Mouse (Mus musculus) limb, embryonic 14.5 days (tissue): ENCODE measurements around the gene Slc44a5. TPM values are rescaled to one million over a fixed set of nuclear protein-coding genes. Genes with fewer than 3 reads are reported as not detected.
A peak's percentile ranks its signal among the peaks of the same experiment; 100 is the strongest.

Source experiments
- ATAC-seq: fragments of 200-750 bp; cut with Nextera tagmentation; 2 replicates; pipeline ENCODE4 v1.8.0; 2017; ENCODE audit warnings: low read depth, moderate number of reproducible peaks, moderate TSS enrichment; ENCODE audit not compliant: low FRiP score
- DNase-seq: peaks from one replicate; pipeline ENCODE4 v3.0.0-alpha.2; 2015; ENCODE audit warnings: low spot score
- H3K27ac ChIP-seq: fragments of 300-500 bp; sonication (generic); replicated peaks from 2 replicates; pipeline ENCODE4 v1.5.1; 2014; ENCODE audit warnings: low read depth, mild to moderate bottlenecking, low read length, moderate library complexity, mixed read lengths
- H3K27me3 ChIP-seq: fragments of 300-500 bp; sonication (generic); 2 replicates; pipeline ENCODE4 v1.6.1; 2014; ENCODE audit warnings: low read length, mixed read lengths; ENCODE audit not compliant: control insufficient read depth, insufficient read depth
- H3K36me3 ChIP-seq: fragments of 300-500 bp; sonication (generic); 2 replicates; pipeline ENCODE4 v1.6.1; 2014; ENCODE audit warnings: mild to moderate bottlenecking, low read length, moderate library complexity, mixed read lengths; ENCODE audit not compliant: control insufficient read depth, insufficient read depth
- H3K4me1 ChIP-seq: fragments of 300-500 bp; sonication (generic); 2 replicates; pipeline ENCODE4 v1.6.1; 2014; ENCODE audit warnings: antibody characterized with exemption, low read length, mixed read lengths; ENCODE audit not compliant: control insufficient read depth, insufficient read depth
- H3K4me2 ChIP-seq: fragments of 300-500 bp; sonication (generic); replicated peaks from 2 replicates; pipeline ENCODE4 v1.6.1; 2014; ENCODE audit warnings: low read depth, mild to moderate bottlenecking, low read length, moderate library complexity; ENCODE audit not compliant: severe bottlenecking
- H3K4me3 ChIP-seq: fragments of 300-500 bp; sonication (generic); replicated peaks from 2 replicates; pipeline ENCODE4 v1.5.1; 2014; ENCODE audit warnings: low read length
- H3K9ac ChIP-seq: fragments of 300-500 bp; sonication (generic); 2 replicates; pipeline ENCODE4 v1.6.1; 2014; ENCODE audit warnings: mild to moderate bottlenecking, low read depth, low read length, moderate library complexity; ENCODE audit not compliant: severe bottlenecking
- H3K9me3 ChIP-seq: fragments of 300-500 bp; sonication (generic); 2 replicates; pipeline ENCODE4 v1.6.1; 2016; ENCODE audit warnings: low read length; ENCODE audit not compliant: control insufficient read depth
- POLR2A ChIP-seq: fragments of 200-500 bp; IDR thresholded peaks from 2 replicates; pipeline ENCODE4 v1.8.0; 2012; ENCODE audit warnings: inconsistent platforms, mild to moderate bottlenecking, moderate library complexity, borderline replicate concordance; ENCODE audit not compliant: insufficient read depth, insufficient read length; ENCODE audit errors: extremely low read depth
- WGBS: fragments of 180-500 bp; shearing (Covaris S2); extraction: QIAGEN DNeasy Blood & Tissue Kit; methylation state at CpG from one replicate; pipeline ENCODE4 v1.1.7; 2014; 5-methylcytosine and 5-hydroxymethylcytosine counted together
- polyA plus RNA-seq, 2 experiments: library from polyadenylated mRNA; depleted of rRNA in 1 of 2; stranded (reverse) in 1 of 2; unstranded in 1 of 2; fragments of >200 nt; fragmentation: Nextera tagmentation in 1 of 2; extraction: Ambion mirVana in 1 of 2; gene quantifications; 2 replicates each; pipeline versions ENCODE4 v1.2.1 to v1.2.3; 2012 to 2014

Slc44a5 gene
- polyA plus RNA-seq, 2 experiments: 1.5 to 2.8 TPM

- H3K4me2 ChIP-seq: peak overlapping the region; percentile 64
- H3K27ac ChIP-seq: peak overlapping the region; percentile 77
- H3K9ac ChIP-seq: peak overlapping the region; percentile 62
- H3K36me3 ChIP-seq: peaks cover 10% of the 10 kb centered on the region
- no peaks in the 10 kb centered on the region for H3K27me3 ChIP-seq
- peak; percentile 52 for ATAC-seq
- peaks cover 10% of the 10 kb centered on the region for H3K4me1 ChIP-seq
- H3K9me3 ChIP-seq: no peaks in the 10 kb centered on the region
- DNase-seq: peak; percentile 53
- WGBS: 1% methylated on average over 18 of the region's 19 CpGs
- H3K4me3 ChIP-seq: peak overlapping the region; percentile 62
- TF ChIP-seq POLR2A: no peak
Observed at GRCm38 (mm10) chr3:153943901-153944334, 29.3 kb upstream of the Slc44a5 start.

DNA sequence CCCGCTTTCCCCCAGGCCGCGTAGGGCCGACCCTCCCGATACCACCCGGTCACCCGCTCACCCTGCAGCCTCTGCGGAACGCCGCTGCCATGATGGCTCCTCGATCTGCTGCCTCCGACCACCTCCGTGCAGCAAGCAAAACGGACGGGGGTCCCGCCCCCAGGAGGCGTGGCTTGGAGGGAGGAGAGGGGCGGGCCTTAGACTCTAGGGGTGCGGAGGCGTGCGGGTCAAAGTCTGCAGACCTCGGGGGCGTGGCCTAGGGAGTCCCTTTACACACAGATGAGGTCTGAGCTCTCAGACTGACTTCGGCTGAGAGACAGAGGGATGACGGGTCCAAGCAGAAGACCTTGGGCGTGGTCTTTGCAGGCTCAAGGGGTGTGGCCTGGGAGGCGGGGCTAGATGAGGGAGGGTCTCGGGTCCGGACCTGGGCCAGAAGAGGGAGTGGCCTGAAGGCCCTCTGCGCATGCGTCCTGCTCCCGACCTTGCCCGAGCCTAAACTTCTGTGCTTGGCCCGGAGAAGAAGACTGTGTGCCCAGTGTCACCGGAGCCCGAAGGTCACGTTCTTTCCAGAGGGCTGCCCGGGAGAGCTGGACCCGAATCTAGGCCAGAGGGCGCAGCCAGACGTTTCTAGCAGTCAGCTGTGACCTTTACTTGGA lies 28.8 kb upstream of the Slc44a5 start, which contains the start of gene Acadm:
TSS of gene Acadm (minus strand) at position 298 of the 656 bp plus-strand sequence.
- no peaks in the 10 kb centered on the region for H3K27me3 ChIP-seq
- 1% methylated on average over 38 of the region's 41 CpGs for WGBS
- H3K27ac ChIP-seq: peak within 1 kb of the TSS; percentile 77
- no peaks in the 10 kb centered on the region for H3K9me3 ChIP-seq
- peak; percentile 82; the same call in 1 of the 2 replicates for TF ChIP-seq POLR2A
- H3K4me2 ChIP-seq: peak within 1 kb of the TSS; percentile 64
- peaks cover 10% of the 10 kb centered on the region for H3K4me1 ChIP-seq
- H3K9ac ChIP-seq: peak within 1 kb of the TSS; percentile 62
- peaks cover 7% of the 10 kb centered on the region for H3K36me3 ChIP-seq
- ATAC-seq: peak; percentile 96
- H3K4me3 ChIP-seq: peak within 1 kb of the TSS; percentile 62
- peak; percentile 98 for DNase-seq

DNA sequence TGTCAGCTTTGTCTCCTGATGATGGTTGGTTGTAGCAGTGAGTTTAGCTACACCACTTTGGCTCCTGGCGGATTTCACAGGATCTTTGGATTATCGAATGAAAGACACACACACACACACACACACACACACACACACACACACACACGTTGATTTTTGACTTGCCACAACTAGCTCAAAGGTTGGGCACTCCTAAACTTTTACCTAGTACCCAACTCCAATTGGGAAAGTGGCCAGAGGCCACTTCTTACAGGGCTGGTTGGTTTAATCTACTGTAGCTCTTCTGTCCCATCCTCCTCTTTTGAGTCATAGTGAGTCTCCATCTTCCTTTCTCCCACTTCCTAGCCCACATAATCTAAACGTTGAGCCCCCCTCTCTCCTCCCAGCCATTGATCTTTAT lies 26.0 kb upstream of the Slc44a5 start:
- Histone ChIP-seq H3K27me3 (no peaks in the 10 kb centered on the region), H3K4me3 (no peak overlapping the region), H3K27ac (no peak overlapping the region), H3K9ac (no peak overlapping the region), H3K4me1 (peaks cover 10% of the 10 kb centered on the region), H3K4me2 (no peak overlapping the region), H3K36me3 (no peaks in the 10 kb centered on the region), H3K9me3 (no peaks in the 10 kb centered on the region)
- 70% methylated on average over 4 of the region's 4 CpGs for WGBS
- no peak for DNase-seq
- ATAC-seq: no peak
- no peak for TF ChIP-seq POLR2A

DNA sequence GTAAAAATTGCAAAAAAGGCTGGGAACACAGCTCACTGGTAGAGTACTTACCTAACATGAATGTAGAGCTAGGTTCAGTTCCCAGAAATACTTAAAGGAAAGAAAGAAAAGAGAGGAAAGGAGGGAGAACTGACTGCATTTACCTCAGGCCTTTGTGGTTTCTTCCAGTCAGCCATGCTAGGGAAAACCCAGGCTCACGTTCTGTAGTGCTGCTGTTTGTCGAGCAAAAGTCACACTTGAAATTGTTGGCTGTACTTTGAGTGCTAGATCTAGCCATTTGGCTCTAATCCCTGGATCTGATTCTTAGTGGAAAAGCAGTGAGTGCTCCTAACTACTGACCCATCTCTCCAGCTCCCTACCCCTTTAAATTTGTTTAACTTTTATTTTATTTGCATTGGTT lies 25.1 kb upstream of the Slc44a5 start:
- WGBS: 65% methylated on average over 2 of the region's 2 CpGs
- Histone ChIP-seq H3K4me1 (peaks cover 1% of the 10 kb centered on the region), H3K36me3 (no peaks in the 10 kb centered on the region), H3K9ac (no peak overlapping the region), H3K4me2 (no peak overlapping the region), H3K27me3 (no peaks in the 10 kb centered on the region), H3K4me3 (no peak overlapping the region), H3K9me3 (no peaks in the 10 kb centered on the region), H3K27ac (no peak overlapping the region)
- DNase-seq (no peak), ATAC-seq (no peak)
- no peak for TF ChIP-seq POLR2A

DNA sequence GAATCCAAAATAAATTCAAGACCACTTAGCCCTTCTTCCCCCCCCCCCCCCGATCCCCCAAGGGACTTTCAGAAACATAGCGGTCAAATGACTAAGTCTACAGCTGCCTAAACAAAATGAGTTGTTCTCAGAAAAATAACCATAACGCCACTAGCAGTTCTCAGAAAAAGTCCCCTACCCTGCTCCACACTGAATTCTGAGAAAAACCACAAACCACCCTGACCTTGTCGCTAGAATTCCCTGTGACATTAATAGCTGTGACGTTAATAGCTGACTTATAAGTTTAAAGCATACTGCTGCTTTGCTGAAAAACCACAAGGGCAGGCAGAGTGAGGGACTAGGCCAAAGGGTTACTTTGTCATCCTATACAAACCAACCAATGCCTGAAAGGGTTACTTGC lies 15.3 kb upstream of the Slc44a5 start:
- WGBS: 82% methylated on average over 5 of the region's 5 CpGs
- TF ChIP-seq POLR2A: no peak
- no peak overlapping the region for H3K27ac ChIP-seq
- H3K4me3 ChIP-seq: no peak overlapping the region
- H3K27me3 ChIP-seq: no peaks in the 10 kb centered on the region
- DNase-seq (no peak), ATAC-seq (no peak)
- no peaks in the 10 kb centered on the region for H3K36me3 ChIP-seq
- H3K9me3 ChIP-seq: no peaks in the 10 kb centered on the region
- no peaks in the 10 kb centered on the region for H3K4me1 ChIP-seq
- no peak overlapping the region for H3K4me2 ChIP-seq
- H3K9ac ChIP-seq: no peak overlapping the region
